Mouse (Mus musculus): ENCODE results near the gene Ifit3.
"Not testable (repeated sequence)": the region's sequence is repeated elsewhere in the genome, so short reads cannot be mapped to it uniquely, and the experiment has no call there.

The Ifit3 gene

GRCm38 (mm10) chr19:34588959-34589358 lies 5.6 kb downstream of the Ifit3 start:
- DNase-seq: no peak

- DNase-seq: no peak
Measured at GRCm38 (mm10) chr19:34593456-34593855, 10.1 kb downstream of the Ifit3 start.

DNA sequence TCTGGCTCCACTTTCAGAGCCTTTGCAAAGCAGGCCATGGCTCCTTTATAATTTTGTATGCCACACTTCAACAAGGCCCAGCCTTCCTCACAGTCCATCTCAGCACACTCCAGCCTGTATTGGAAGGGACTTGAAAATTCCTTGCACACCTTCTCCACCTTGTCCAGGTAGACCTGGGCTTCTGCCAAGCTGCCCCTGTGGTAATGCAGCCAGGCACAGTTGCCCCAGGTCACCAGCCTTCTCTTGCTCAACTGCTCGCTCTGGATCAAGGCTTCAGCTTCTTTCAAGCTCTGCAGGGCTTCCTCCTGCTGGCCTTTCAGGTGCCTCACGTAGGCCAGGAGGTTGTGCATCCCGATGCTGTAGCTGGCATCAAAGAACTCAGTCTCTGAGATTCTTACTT lies 11.2 kb downstream of the Ifit3 start:
- DNase-seq: not testable (repeated sequence)

GRCm38 (mm10) chr19:34596811-34597210 lies 13.5 kb downstream of the Ifit3 start:
- DNase-seq: no peak

- DNase-seq: peak; percentile 34
Measured at GRCm38 (mm10) chr19:34598341-34598740, 15.0 kb downstream of the Ifit3 start.

- DNase-seq: not testable (repeated sequence)
Measured at GRCm38 (mm10) chr19:34599250-34599649, 15.9 kb downstream of the Ifit3 start.

DNA sequence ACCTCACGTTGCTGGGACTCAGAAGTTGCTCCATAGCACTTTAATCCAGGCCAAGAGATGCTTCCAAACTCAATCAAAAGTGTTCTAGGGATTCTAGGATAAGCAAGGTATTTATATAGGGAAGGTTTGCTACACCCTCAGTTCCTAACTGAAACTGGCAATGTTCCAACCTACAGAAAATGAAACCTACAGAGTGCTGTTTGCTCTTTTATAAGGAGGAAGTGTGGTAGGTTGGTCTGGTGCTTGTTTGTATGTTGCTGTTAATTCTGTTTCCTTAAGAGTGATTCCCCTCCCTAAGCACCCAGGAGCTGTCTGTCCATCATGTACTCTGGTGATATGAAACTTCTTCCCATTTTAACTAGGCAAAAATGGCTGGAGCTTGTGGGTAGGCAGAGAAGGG lies 18.6 kb downstream of the Ifit3 start, which contains the start of gene Ifit1bl1:
TSS of gene Ifit1bl1 (minus strand) at position 69 of the 400 bp plus-strand sequence.
- not testable (repeated sequence) for DNase-seq

DNA sequence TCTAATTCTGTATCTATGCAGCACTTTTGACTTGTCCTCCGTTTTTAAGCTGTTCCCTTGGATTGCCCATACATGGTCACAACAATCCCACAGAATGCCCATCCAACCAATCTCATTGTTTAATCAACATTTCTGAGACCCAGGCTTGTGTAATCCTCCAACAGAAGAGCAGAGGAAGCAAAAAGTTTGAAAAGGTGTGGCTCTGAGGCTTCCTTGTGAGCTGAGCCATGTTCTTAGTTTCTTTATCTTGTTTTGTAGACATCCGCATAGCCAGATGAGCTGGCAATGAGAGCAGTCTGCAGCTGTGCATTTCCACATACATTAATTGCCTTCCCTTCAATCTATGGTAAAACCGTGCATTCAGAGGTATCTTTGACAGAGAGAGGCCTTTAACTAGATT lies 22.1 kb downstream of the Ifit3 start:
- no peak for DNase-seq

DNA sequence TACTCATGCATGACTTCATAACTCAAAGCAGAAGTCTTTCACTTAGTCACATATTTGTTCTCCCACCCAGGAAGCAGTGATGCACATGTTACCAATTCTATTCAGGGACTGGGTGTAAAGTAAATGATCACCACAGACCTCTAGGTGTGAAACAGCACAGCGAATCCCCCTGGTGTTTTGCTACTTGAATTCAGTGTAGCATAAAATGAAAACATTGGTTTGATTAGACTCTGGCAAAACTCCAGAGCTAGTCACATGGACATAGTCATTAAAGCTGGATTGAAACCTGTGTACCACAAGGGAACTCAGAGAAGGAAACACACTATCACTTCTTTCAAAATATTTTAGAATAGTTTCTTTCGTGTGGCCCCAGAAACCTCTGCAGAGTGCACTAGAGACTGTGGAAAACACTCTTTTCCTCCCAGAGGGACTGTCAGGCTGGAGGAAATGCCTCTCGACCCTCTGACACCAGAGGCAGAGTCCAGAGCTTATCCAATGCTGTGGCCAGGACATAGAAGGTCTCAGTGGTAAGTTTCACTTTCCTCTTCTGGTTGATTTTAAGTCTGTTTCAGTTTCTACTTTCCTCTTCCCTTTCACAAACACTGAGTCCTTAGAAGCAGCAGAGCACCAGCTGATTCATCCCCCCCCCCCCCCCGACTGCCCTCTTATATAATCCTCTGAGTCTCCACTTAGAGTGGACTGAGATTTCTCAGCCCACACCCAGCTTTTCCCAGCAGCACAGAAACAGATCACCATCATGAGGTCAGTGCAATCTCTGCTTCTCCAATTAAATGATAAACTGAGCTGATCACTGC lies 24.1 kb downstream of the Ifit3 start, which contains the start of gene Ifit3b:
TSS of gene Ifit3b (plus strand) at position 734 of the 815 bp plus-strand sequence.
- DNase-seq: not testable (repeated sequence)

GRCm38 (mm10) chr19:34610118-34610517 lies 26.8 kb downstream of the Ifit3 start:
- not testable (repeated sequence) for DNase-seq

- not testable (repeated sequence) for DNase-seq
Measured at GRCm38 (mm10) chr19:34612243-34613001, 29.1 kb downstream of the Ifit3 start.

GRCm38 (mm10) chr19:34620871-34621270 lies 37.5 kb downstream of the Ifit3 start:
- DNase-seq: no peak

DNA sequence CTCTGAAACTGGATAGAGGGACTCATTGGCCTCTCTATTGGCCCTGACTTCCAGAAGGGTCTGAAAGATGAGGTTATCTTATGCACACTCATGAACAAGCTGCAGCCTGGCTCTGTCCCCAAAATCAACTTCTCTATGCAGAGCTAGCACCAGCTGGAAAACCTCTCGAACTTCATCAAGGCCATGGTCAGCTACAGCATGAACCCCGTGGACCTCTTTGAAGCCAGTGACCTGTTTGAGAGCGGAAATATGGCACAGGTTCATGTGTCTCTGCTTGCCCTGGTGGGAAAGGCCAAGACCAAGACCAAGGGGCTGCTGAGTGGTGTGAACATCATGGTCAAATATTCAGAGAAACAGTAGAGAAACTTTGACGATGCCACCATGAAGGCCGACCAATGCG lies 40.5 kb downstream of the Ifit3 start:
- DNase-seq: no peak

DNA sequence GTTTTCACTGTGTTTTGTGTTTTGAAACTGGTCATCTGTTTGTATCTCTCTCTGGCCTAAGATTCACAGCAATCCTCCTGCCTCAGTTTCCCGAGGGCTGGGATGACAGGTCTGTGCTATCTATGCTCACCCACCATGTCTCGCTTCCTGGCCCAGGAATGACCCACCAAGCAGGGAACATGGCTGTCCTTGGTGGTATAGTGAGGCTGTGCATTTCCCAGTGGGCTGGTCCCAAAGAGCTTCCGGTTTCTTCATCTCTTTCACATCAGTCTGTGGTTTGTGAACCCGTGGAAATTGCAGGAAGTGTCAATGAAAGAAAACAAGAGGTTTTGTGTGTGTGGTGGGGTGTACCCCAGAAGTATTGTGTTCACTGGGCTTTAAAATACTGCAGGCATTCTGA lies 41.3 kb downstream of the Ifit3 start:
- DNase-seq: no peak

GRCm38 (mm10) chr19:34627496-34627895 lies 44.2 kb downstream of the Ifit3 start:
- DNase-seq: no peak

- no peak for DNase-seq
Measured at GRCm38 (mm10) chr19:34631487-34631886, 48.2 kb downstream of the Ifit3 start.

GRCm38 (mm10) chr19:34633484-34633883 lies 50.2 kb downstream of the Ifit3 start:
- no peak for DNase-seq

- DNase-seq: peak; percentile 6
Measured at GRCm38 (mm10) chr19:34636933-34637557, 53.7 kb downstream of the Ifit3 start.
